Mouse (Mus musculus) kidney, postnatal 36 days (tissue): ENCODE measurements at regions not wholly inside any gene's neighbourhood (a gene's known extent, or its start where the extent isn't known, plus 50 kb on each side); places are given as distances from the start of the nearest gene placed in this dataset.
"Not testable (repeated sequence)": the region's sequence is repeated elsewhere in the genome, so short reads cannot be mapped to it uniquely, and the experiment has no call there.

Experiments used
- DNase-seq, 2 experiments: peaks; one replicate each; pipeline ENCODE4 v3.0.0; 2021 to 2022; ENCODE audit warnings: mixed read lengths in 2 of 2

GRCm38 (mm10) chr1:141716953-141717352, 1471.0 kb downstream of the Kcnt2 start:
- DNase-seq = no peak

GRCm38 (mm10) chr1:141717510-141717909, 1471.6 kb downstream of the Kcnt2 start:
- DNase-seq = no peak

DNA sequence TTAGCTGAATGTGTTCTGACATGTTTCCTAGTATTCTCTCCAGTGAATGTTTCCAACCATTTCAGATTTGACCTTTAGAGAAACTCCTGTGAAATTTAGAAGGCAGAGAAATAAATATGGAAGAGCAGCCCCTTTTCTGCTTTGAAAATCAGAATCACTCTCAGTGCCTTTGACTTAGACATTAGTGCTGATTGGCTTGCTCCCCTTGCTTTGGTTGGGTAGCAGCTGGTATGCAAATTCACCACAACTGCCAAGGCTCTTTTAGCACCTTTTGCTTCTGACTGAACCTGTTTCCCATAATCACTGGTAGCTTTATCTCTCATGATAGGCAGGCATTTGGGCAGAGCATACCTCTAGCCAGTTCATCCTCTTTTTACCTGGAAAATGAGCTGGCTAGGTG, 1495.3 kb downstream of the Kcnt2 start:
- no peak for DNase-seq

DNA sequence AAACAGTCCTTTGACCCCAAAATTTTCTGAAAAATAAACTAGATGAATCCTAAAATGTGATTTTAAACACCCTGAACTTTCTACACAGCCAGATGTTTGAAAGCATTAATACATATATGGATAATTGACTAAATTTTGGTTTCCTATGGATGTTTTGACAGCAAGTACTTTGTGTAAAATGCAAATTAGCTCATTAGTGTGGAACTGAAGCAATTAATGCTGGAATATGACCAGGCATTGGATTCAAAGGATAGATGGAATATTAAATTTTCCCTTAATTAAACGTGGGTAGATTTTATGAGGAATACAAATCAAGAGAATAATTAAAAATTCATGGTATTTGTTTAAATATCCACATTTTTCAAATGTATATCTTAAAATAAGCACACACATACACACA, 1530.1 kb downstream of the Kcnt2 start:
- no peak for DNase-seq

DNA sequence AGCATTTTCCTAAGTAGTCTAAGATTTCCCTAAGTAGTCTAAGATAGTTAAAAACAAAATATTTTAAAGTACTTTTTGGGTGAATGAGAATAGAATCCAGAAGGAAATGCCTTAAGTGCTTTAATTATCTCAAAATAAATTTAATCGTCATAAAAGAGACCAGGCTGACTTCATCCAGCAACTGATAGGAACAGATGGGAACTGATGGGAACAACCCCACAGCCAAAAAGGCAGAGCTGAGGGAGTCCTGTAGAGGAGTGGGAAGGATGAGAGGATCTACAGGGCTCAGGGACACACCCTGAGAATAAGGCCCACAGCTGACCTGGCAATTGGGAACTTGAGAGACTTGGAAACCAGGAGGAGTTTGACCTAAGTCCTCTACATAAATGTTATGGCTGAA, 1537.4 kb downstream of the Kcnt2 start:
- no peak for DNase-seq

GRCm38 (mm10) chr1:141813315-141814158, 1567.6 kb downstream of the Kcnt2 start:
- DNase-seq = no peak

- DNase-seq = no peak
Observed at GRCm38 (mm10) chr1:141831444-141831843, 1585.5 kb downstream of the Kcnt2 start.

GRCm38 (mm10) chr1:141842547-141842946, 1596.6 kb downstream of the Kcnt2 start:
- no peak for DNase-seq

- DNase-seq = not testable (repeated sequence)
Observed at GRCm38 (mm10) chr1:141853841-141854240, 1607.9 kb downstream of the Kcnt2 start.

DNA sequence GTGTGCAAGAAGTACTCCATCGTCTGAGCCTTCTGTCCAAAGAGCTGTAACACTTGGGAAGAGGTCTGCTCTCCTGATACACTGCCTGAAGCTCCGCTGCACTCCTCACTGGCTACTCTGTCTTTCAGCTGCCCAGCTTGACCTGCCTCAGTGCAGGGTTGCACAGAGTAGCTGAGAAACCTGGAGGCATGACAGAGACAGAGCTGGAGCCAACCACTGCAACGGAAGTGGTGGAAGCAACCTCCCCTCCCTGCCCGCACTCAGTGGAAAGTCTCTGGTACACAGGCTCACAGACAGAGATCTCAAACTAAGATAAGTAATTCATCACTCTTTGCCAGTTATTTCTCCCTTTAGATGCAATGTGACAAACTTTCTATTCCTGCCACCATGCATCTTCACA, 1638.4 kb downstream of the Kcnt2 start:
- DNase-seq = no peak

- DNase-seq = no peak
Observed at GRCm38 (mm10) chr1:141897924-141898455, 1652.0 kb downstream of the Kcnt2 start.

GRCm38 (mm10) chr1:141911714-141912398, 1665.9 kb downstream of the Kcnt2 start:
- DNase-seq = no peak

DNA sequence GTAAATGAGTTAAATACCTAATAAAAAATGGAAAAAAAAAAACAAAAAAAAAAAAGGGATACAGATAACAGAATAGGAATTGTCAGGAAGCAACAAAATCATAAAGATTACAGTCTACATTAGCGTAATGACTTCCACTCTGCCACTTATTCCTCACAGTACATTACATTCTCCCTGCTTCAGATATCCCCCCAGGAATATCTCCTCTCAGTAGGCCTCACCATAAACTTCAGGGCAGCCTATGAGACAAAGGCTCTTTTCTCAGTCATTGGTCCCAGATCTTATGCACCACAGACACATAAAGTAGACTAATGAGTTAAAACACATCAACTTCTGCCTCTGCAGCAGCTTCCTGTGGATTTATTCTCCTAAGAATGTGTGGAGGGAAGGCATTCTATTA, 1680.2 kb downstream of the Kcnt2 start:
- no peak for DNase-seq

- DNase-seq = no peak
Observed at GRCm38 (mm10) chr1:141926804-141927203, 1680.8 kb downstream of the Kcnt2 start.

DNA sequence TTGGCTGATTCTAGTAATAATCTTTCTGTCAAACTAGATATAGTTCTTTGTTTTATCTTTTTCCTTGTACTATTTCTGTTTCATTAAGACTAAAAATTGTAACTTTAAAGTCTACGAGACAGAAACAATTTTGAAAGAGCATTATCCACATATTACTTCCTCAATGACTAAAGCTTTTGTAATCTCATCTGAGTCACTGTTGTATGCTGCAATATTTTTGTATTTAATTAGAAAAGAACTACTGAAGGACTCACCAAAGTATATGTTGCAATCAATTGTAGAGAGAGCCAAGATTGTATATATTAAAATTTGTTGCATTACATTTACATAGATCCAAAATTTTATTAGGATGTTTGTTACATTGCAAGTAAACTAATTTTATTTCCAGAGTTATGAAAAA, 1692.4 kb upstream of the B3galt2 start:
- DNase-seq = no peak

GRCm38 (mm10) chr1:141954323-141954867, 1686.1 kb upstream of the B3galt2 start:
- DNase-seq = no peak

- peak; percentile 11 to 68 for DNase-seq
Observed at GRCm38 (mm10) chr1:141961743-141962142, 1678.7 kb upstream of the B3galt2 start.

GRCm38 (mm10) chr1:141968133-141968532, 1672.3 kb upstream of the B3galt2 start:
- DNase-seq = no peak

DNA sequence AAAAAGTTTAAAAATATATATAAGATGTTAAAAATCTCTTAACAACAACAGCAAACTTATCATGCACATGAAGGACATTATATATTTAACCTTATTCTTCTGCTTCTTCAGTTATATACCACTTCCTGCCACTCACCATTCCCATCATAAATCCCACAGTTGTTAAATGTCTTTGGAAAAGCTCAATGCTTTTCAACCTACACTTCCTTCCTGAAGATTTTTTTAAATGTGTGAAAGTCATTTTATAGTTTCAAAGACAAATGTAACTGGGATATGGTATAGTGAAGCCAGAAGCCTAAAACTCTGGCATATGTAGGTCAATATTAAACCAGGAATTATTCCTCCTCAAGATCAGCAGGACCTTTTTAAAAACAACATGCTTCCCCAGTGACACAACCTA, 1666.1 kb upstream of the B3galt2 start:
- DNase-seq = no peak

GRCm38 (mm10) chr1:141999769-142000168, 1640.7 kb upstream of the B3galt2 start:
- DNase-seq = no peak

GRCm38 (mm10) chr1:142000335-142000734, 1640.1 kb upstream of the B3galt2 start:
- no peak for DNase-seq

- no peak for DNase-seq
Observed at GRCm38 (mm10) chr1:142006316-142006715, 1634.1 kb upstream of the B3galt2 start.

GRCm38 (mm10) chr1:142042751-142043150, 1597.7 kb upstream of the B3galt2 start:
- DNase-seq = no peak

DNA sequence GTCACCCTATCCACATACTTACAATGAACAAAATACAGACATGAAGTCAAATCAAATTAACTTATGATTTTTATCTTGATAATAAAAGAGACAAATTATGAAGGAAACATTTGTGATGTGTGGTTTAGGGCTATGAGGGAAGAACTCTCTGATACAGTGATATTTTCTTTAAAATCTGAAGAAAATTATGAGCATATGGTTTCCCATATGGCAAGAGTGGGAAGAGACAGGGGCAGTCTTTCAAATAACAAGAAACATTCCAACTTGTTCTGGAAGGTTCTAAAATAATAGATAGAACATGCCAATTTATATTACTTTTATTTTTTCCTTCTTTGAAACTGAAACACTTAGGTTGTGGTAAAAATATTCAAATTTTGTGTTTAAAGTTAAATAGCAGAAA, 1585.3 kb upstream of the B3galt2 start:
- DNase-seq = no peak
